Mouse (Mus musculus) bone marrow, adult 2 months (tissue): ENCODE data around the gene Gm6309.
"Not testable (repeated sequence)": the region's sequence is repeated elsewhere in the genome, so short reads cannot be mapped to it uniquely, and the experiment has no call there.

Experiments used
- CTCF ChIP-seq: fragments of 200-500 bp; IDR thresholded peaks from 2 replicates; pipeline ENCODE4 v1.5.1; 2011; ENCODE audit warnings: low read length, control low read depth; ENCODE audit not compliant: control insufficient read depth, insufficient read depth
- POLR2A ChIP-seq: fragments of 200-500 bp; IDR thresholded peaks from 2 replicates; pipeline ENCODE4 v1.6.1; 2011; ENCODE audit warnings: low read depth, mild to moderate bottlenecking, control low read depth, low read length, borderline replicate concordance; ENCODE audit not compliant: control insufficient read depth

DNA sequence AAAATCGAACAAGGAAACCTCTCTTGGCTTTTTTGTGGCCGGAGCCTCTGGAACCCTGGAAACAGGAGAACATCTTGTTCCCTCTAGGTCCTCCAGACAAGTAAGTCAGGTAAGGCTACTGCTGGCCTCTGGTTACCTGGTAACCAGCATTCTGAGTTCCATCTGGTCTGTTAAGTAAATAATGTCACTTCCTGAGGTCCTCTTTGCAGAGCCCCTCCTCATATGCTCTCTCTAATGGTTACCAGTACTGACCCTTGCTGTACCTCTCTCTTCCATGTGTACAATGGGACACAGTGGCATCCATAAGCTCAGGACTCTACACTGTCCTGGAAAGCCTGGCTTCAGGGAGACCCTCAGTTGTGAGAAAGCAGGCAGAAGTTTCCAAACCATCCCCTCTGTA lies at the start of gene Gm6309:
- TF ChIP-seq CTCF, POLR2A: not testable (repeated sequence)
